Mouse (Mus musculus) ES-E14 (cell line): ENCODE measurements around the gene Macrod2. TPM values are rescaled to one million over a fixed set of nuclear protein-coding genes. Genes with fewer than 3 reads are reported as not detected.

ENCODE experiments used
- DNase-seq: peaks from one replicate; pipeline ENCODE4 v3.0.0-alpha.2; 2013; ENCODE audit warnings: low read depth, low spot score
- H3K27ac ChIP-seq: 2 replicates; pipeline ENCODE4 v1.5.1; 2012; ENCODE audit warnings: low read depth, mild to moderate bottlenecking, low read length, moderate library complexity, mixed read lengths; ENCODE audit not compliant: poor library complexity, insufficient read depth, severe bottlenecking
- H3K36me3 ChIP-seq: 2 replicates; pipeline ENCODE4 v1.6.1; 2012; ENCODE audit warnings: mild to moderate bottlenecking, low read length, moderate library complexity, mixed read lengths; ENCODE audit not compliant: control insufficient read depth, poor library complexity, insufficient read depth, severe bottlenecking
- H3K4me1 ChIP-seq, 2 experiments: fragments of 150-350 bp in 1 of 2; sonication (generic) in 1 of 2; 2 replicates each; pipeline ENCODE4 v1.6.1; 2012; ENCODE audit warnings: low read length in 2 of 2, mild to moderate bottlenecking in 1 of 2, mixed read lengths in 1 of 2; ENCODE audit not compliant: control insufficient read depth in 2 of 2, insufficient read depth in 2 of 2, poor library complexity in 1 of 2
- H3K4me3 ChIP-seq, 2 experiments: fragments of 150-350 bp in 1 of 2; sonication (generic) in 1 of 2; 2 replicates each; pipeline ENCODE4 v1.5.1; 2012; ENCODE audit warnings: low read length in 2 of 2, low read depth in 1 of 2, mild to moderate bottlenecking in 1 of 2, mixed read lengths in 1 of 2; ENCODE audit not compliant: insufficient read depth in 1 of 2, poor library complexity in 1 of 2, severe bottlenecking in 1 of 2
- H3K9ac ChIP-seq: 2 replicates; pipeline ENCODE4 v1.6.1; 2012; ENCODE audit warnings: low read depth, mild to moderate bottlenecking, low read length, mixed read lengths; ENCODE audit not compliant: poor library complexity, insufficient read depth, severe bottlenecking
- H3K9me3 ChIP-seq: fragments of 150-350 bp; sonication (generic); 2 replicates; pipeline ENCODE4 v1.6.1; 2012; ENCODE audit warnings: low read depth, mild to moderate bottlenecking, low read length; ENCODE audit not compliant: control insufficient read depth, insufficient read depth
- CHD2 ChIP-seq: IDR thresholded peaks from 2 replicates; pipeline ENCODE4 v1.6.1; 2014; ENCODE audit warnings: mild to moderate bottlenecking, low read depth, low read length, inconsistent platforms
- HCFC1 ChIP-seq: IDR thresholded peaks from 2 replicates; pipeline ENCODE4 v1.6.1; 2012; ENCODE audit warnings: low read length, inconsistent platforms, borderline replicate concordance; ENCODE audit not compliant: insufficient read depth
- MAFK ChIP-seq: IDR thresholded peaks from 2 replicates; pipeline ENCODE4 v1.6.1; 2014; ENCODE audit warnings: mild to moderate bottlenecking, low read depth, low read length, inconsistent platforms; ENCODE audit not compliant: insufficient read depth
- ZC3H11A ChIP-seq: IDR thresholded peaks from 2 replicates; pipeline ENCODE4 v1.6.1; 2012; ENCODE audit warnings: low read depth, mild to moderate bottlenecking, inconsistent platforms, low read length, borderline replicate concordance
- ZNF384 ChIP-seq: IDR thresholded peaks from 2 replicates; pipeline ENCODE4 v1.6.1; 2012; ENCODE audit warnings: low read depth, low read length, inconsistent platforms
- in situ Hi-C, 2 experiments: fragments of 600-800 bp; cut with MboI; formaldehyde crosslinking; loops; one replicate each; pipeline ENCODE4 v1.15.1; 2025; ENCODE audit warnings: low sequenced_read_pairs in 2 of 2, inconsistent platforms in 1 of 2; ENCODE audit not compliant: unreplicated experiment in 2 of 2
- total RNA-seq: library from RNA; depleted of rRNA; stranded (reverse); fragments of 300-350 nt; gene quantifications from 2 replicates; pipeline ENCODE4 v1.2.3, GENCODE M21; 2012

Macrod2 gene
- total RNA-seq, 1 experiment, result 12.7 TPM

GRCm38 (mm10) chr2:142335103-142335999 is 1940.2 kb downstream of the Macrod2 start:
- TF ChIP-seq ZC3H11A (no peak), ZNF384 (no peak), MAFK (no peak), CHD2 (no peak), HCFC1 (no peak)
- H3K4me1 ChIP-seq, result peaks cover 0 to 2% of the 10 kb centered on the region in 2 experiments; a peak in 1 of 4 replicates
- in situ Hi-C loops, result no loop called here
- DNase-seq, result no peak
- no peaks in the 10 kb centered on the region for H3K36me3 ChIP-seq
- no peaks in the 10 kb centered on the region for H3K9me3 ChIP-seq
- no peak overlapping the region for H3K9ac ChIP-seq
- no peak overlapping the region for H3K27ac ChIP-seq
- H3K4me3 ChIP-seq, result no peak overlapping the region

- Histone ChIP-seq H3K4me3 (no peak overlapping the region), H3K9ac (no peak overlapping the region), H3K9me3 (no peaks in the 10 kb centered on the region), H3K4me1 (0 out of 4 replicates have a peak, but pooled peaks cover 0 to 2% of the 10 kb centered on the region in 2 experiments), H3K27ac (no peak overlapping the region), H3K36me3 (no peaks in the 10 kb centered on the region)
- in situ Hi-C loops, result no loop called here
- peak; percentile 28 for DNase-seq
- no peak for TF ChIP-seq MAFK
- TF ChIP-seq ZC3H11A, result no peak
- TF ChIP-seq CHD2, result no peak
- TF ChIP-seq ZNF384, result no peak
- TF ChIP-seq HCFC1, result no peak
These were observed 1948.9 kb downstream of the Macrod2 start for GRCm38 (mm10) chr2:142344021-142344420.

GRCm38 (mm10) chr2:142344758-142345157 is 1949.6 kb downstream of the Macrod2 start:
- Histone ChIP-seq H3K27ac (no peak overlapping the region), H3K36me3 (no peaks in the 10 kb centered on the region), H3K4me1 (0 out of 4 replicates have a peak, but pooled peaks cover 0 to 2% of the 10 kb centered on the region in 2 experiments), H3K9me3 (no peaks in the 10 kb centered on the region), H3K9ac (no peak overlapping the region), H3K4me3 (no peak overlapping the region)
- DNase-seq, result no peak
- TF ChIP-seq ZC3H11A (no peak), CHD2 (no peak), MAFK (no peak), HCFC1 (no peak), ZNF384 (no peak)
- in situ Hi-C loops, result no loop called here

GRCm38 (mm10) chr2:142349805-142350204 is 1954.7 kb downstream of the Macrod2 start:
- Histone ChIP-seq H3K9ac (no peak overlapping the region), H3K9me3 (no peaks in the 10 kb centered on the region), H3K27ac (no peak overlapping the region), H3K4me1 (0 out of 4 replicates have a peak, but pooled peaks cover 0 to under 1% of the 10 kb centered on the region in 2 experiments), H3K36me3 (no peaks in the 10 kb centered on the region), H3K4me3 (no peak overlapping the region)
- DNase-seq, result no peak
- in situ Hi-C loops, result no loop called here
- TF ChIP-seq ZC3H11A (no peak), HCFC1 (no peak), ZNF384 (no peak), CHD2 (no peak), MAFK (no peak)
